Mouse (Mus musculus): Measurements from ENCODE around the gene Grtp1.

Grtp1 gene

GRCm38 (mm10) chr8:13200301-13201012 is at the start of gene Grtp1:
Gene Grtp1 (minus strand): TSS chr8:13200620.
- in situ Hi-C loops (cut with MboI, MseI): loop anchor here (5.0 kb wide), 1 partner anchor 43 kb away; the partner anchor contains the start of gene Lamp1

GRCm38 (mm10) chr8:13244343-13244880 is 44.0 kb upstream of the Grtp1 start:
- in situ Hi-C loops (cut with MboI, MseI): loop anchor here (10.0 kb wide), 1 partner anchor 260 kb away; no protein-coding TSS in a partner anchor

- in situ Hi-C loops (cut with MboI, MseI): loop anchor here (10.0 kb wide), 1 partner anchor 258 kb away; no protein-coding TSS in a partner anchor
Observed at GRCm38 (mm10) chr8:13242985-13243870, 42.8 kb upstream of the Grtp1 start.

- in situ Hi-C loops (cut with MboI, MseI): loop anchor here (10.0 kb wide), 1 partner anchor 256 kb away; no protein-coding TSS in a partner anchor
Observed at GRCm38 (mm10) chr8:13240691-13241090, 40.3 kb upstream of the Grtp1 start.

DNA sequence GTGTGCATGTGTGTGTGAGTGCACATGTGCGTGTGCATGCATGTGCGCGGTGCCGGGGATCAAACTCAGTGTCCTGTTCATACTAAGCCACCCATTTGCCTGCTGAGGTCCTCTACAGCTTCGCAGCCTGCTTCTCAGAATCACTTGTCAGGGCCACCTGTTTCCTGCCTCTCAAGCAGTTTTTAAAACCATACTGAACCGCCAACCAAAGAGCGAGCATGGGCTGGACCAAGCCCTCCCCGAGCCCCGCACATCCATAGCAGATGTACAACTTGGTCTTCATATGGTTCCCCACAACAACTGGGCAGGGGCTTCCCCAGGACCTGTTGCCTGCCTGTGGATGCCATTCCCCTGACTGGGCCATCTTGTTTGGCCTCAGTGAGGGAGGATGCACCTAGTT is 39.6 kb upstream of the Grtp1 start:
- in situ Hi-C loops (cut with MboI, MseI): loop anchor here (10.0 kb wide), 1 partner anchor 255 kb away; no protein-coding TSS in a partner anchor

DNA sequence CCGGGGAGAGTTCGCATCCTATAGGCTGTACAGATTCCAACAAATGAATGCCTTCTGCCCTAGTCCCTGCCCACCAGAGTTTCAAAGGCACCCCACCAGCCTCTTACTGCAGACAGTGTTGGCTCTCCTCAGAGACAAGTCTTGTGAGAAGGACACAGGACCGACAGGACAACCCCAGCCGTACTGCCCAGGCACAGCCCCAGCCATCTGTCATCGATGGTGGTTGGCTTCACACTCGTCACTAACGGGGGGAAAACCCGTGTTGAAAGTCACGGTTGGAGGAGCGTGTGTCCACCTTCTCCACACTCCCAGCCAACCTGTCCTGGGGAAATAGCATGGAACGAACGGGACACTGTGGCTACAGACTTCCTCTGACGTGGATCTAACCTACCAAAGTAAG is 34.4 kb upstream of the Grtp1 start:
- in situ Hi-C loops (cut with MboI, MseI): no loop called here

DNA sequence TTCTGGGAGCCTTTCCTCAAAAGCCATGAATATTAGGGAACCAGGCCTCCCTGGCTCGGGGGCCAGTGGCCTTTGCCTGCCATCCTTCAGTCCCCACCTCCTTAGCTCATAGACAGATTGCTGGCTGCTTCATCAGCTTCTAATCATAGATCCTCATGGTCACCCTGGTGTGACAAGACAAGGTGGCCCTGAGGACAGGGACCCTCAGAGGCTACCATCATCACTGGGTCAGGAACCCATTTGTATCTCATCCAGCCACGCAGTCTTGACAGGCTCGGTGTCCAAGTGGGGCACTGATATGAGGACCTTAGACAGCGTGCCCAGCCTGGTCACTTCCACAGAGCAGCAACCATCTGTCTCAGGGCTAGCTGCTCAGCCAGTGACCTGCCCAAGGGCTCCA is 30.1 kb upstream of the Grtp1 start:
- in situ Hi-C loops (cut with MboI, MseI): no loop called here

DNA sequence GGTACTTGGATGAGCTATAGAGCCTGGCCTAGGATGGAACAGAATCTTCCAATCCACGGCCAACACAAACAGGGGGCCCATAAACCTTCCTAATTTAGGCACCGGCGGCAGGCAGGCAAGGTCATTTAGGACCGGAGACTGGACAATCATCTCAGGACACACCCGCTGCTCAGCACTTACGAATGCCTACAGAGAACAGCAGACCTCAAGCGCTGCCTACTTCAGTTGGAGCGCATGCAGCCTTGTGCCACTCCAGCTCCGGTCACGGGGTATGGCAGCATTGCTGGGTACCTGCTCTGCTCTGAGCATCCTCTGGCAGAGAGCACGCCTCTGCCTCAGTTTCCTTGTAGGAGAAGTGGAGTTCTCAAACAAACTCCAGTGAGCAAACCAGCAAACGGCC is 29.4 kb upstream of the Grtp1 start:
- in situ Hi-C loops (cut with MboI, MseI): no loop called here

DNA sequence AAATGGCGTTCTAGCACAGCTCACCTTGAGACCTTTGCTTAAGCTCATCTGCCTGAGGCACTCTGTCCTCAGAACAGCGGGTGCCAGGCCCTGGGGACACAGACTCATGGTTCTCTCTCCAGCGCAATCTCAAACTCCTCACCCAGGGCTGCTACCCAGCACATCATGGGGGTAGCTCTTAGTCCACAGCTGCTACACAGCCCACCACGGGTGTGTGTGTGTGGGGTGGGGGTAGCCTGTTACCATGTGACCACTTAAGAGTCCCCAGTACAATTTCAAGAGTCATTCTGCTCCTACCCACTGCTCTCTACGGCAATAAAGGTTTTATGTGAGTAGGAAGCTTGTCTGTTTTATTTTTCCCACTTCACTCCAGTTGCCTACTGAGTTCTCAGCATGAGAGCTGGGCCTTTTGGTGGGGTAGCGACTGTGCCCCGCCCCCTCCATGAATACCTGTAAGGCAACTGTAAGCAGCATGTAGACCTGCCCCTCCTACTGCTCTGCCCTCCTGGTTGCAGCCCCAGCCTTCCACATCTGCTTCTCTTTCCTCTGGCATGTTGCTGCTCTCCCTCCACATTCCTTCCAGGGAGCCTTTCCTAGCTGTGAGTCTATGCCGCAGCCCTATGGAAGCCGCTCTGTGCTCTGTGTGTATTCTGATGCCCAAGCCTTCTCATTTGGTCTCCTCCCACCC is 28.6 kb upstream of the Grtp1 start:
- in situ Hi-C loops (cut with MboI, MseI): no loop called here

DNA sequence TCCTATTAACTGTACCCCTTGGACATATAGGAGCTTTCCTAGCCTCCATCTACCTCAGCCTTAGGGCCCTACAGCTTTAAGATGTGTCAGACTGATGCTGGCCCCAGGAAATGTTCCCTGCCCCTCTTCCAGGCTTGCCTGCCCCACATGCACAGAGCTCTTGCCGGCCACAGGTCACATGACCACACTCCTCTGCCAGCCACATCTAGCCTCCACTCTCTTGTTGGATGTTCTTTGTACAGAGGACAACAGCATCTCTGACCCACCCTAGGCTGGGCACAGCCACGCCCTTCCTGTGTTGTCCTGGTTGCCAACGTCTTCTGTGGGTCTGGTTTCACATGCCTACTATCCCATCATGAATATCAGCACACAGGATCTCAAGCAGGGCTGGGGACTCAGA is 26.8 kb upstream of the Grtp1 start:
- in situ Hi-C loops (cut with MboI, MseI): no loop called here

DNA sequence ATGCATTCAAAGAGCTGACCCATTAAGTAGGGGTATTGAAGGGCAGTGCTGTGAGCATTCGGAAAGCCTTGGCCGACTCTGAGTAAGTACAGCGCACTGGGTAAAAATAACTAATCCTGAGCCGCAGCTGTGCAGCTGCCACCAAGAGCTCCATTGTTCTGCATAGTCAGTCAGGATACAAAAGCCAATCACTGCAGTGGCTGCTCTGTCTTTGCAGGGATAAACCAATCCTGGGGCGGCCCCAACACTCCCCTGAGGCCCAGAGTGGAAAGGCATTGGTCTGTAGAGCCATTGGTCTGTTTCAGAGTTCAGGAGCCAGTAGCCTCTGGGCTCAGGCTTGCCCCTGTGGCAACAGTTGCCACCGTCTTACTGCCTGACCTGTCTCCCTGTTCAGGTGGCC is 25.9 kb upstream of the Grtp1 start:
- in situ Hi-C loops (cut with MboI, MseI): no loop called here

- in situ Hi-C loops (cut with MboI, MseI): no loop called here
Observed at GRCm38 (mm10) chr8:13224426-13224825, 24.0 kb upstream of the Grtp1 start.

DNA sequence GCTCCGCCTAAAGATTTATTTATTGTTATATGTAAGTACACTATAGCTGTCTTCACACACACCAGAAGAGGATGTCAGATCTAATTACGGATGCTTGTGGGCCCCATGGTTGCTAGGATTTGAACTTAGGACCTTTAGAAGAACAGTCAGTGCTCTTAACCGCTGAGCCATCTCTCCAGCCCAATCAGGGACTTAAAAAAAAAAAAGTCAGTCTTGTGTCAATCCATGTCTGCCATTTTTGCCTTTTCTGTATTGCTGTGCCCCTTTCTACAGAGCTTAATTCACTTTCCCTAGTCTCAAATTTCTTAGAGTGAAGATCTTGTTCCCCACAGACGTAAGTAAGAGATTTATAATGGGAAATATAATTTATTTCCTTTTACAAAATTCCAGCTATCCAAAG is 18.0 kb upstream of the Grtp1 start:
- in situ Hi-C loops (cut with MboI, MseI): no loop called here

DNA sequence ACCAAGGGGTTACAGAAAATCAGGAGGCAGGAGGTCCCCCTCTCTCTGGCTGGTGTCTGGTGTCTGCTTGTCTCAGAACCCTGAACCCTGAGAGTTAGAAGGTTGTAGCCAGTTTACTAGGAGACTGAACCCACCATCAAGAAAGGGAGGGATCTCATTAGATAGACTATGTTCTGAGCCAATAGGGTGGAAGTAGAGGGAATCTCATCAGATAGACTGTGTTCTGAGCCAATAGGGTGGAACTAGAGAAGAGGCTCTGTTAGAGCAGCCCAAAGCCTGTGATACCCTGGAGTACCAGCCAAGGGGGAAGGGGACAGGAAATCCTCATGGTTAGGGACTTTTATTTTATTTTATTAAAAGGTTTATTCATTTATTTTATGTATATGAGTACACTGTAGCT is 17.6 kb upstream of the Grtp1 start:
- in situ Hi-C loops (cut with MboI, MseI): no loop called here

DNA sequence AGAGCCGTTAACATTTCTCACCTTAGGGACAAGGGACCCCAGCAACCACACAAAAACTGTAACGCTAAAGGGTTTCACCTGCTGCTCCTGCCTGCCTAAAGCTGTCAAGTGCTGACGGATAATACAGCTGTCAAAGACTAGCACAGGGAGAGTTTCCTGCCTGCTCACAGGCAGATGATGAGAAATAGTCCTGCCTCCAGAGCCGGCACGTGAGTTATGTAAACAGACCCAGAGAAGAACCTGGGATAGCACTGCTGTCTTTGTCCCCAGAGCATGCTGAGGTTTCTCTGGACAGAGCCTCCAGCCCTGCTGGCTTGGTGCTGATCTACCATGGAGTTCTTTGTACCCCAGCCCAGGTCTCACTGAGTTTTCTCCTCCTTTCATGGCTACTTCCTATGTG is 16.7 kb upstream of the Grtp1 start:
- in situ Hi-C loops (cut with MboI, MseI): no loop called here

DNA sequence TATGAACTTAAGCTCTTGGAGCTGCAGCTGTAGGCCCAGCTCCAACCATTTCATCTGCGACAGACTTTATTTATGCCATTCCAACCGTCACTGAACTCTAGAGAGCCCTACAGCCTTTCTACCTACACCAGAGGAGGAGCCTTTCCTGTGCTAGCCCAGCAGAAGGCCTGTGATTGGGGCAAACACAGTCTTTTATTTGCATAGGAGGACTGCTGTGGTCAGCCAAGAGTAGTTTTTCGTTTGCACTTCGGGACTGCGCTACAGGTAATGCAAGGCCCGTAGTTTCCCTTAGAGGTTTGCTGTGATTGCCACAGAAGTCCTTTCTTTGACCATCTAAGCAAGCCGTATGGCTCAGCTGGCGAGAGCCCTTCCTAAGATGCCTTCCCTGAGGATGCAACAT is 16.0 kb upstream of the Grtp1 start:
- in situ Hi-C loops (cut with MboI, MseI): no loop called here

GRCm38 (mm10) chr8:13213479-13214268 is 13.3 kb upstream of the Grtp1 start:
- in situ Hi-C loops (cut with MboI, MseI): no loop called here

DNA sequence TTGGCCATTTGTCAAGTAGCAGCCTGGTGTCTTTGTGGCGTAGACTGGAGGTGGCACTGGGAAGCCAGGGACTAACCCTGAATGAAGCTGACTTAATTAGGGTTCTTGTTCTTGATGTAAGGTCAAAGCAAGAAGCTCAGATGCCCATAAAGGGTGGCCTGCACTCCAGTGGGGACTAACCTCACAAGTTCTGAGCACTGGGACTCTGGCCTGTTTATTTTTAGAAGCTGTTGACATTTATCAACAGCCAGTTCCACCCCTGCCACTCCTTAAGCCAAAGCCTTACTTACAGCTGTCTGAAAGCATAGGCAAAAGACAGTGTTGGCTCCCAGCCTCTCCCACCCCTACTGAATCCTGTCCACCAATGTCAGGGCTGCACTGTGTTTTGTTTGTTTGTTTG is 9.3 kb upstream of the Grtp1 start:
- in situ Hi-C loops (cut with MboI, MseI): no loop called here

DNA sequence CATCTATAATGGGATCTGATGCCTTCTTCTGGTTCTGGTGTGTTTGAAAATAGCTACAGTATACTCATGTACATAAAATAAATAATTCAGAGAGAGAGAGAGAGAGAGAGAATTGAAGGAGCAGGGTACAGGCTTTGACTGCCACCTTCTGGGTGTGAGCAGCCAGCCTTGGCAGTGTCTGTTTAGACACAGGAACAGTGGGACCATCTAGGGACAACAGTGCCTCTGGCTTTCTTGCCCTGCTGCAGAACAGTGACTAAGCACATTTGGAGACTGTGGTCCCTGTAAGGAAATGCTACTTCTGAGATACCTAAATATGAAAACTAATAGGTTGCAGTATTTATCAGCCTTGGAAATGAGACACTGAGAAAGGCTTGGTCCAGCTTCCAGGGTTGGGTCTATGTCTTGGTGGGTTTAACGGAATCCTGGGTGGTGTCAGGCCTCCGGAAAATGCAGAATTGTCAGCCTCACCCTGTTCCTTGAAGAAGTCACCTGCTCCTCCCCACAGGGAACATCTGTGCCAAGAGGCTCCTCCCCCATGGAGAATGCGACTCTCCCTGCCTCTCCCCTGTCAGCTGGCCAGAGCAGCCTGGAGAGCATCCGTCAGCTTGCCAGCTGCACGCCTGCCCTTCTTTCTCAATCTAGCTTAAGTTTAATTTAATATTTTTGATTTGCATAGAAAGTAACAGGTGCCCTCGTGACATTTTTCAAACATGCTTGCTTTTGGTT is 8.4 kb upstream of the Grtp1 start:
- in situ Hi-C loops (cut with MboI, MseI): no loop called here

GRCm38 (mm10) chr8:13206290-13206689 is 5.9 kb upstream of the Grtp1 start:
- in situ Hi-C loops (cut with MboI, MseI): no loop called here
